Mouse (Mus musculus) adrenal gland, postnatal 4 days (tissue): Measurements from ENCODE around the gene Vmn2r99. TPM values are rescaled to one million over a fixed set of nuclear protein-coding genes. Genes with fewer than 3 reads are reported as not detected.

Source experiments
- DNase-seq, 2 experiments: peaks; one replicate each; pipeline ENCODE4 v3.0.0; 2021 to 2022; ENCODE audit warnings: low spot score in 2 of 2, mixed read lengths in 2 of 2
- long read RNA-seq, 2 experiments: library from polyadenylated mRNA; stranded (forward); transcript quantifications; one replicate each; pipeline ENCODE4 v2.0.0; 2021
- total RNA-seq, 2 experiments: library from RNA; stranded (reverse); gene quantifications; 2 replicates each; pipeline ENCODE4 v1.2.3; 2021

The Vmn2r99 gene
- not detected for total RNA-seq
- long read RNA-seq, experiment 1, result 0 reads
- long read RNA-seq, experiment 2, result 0 reads

GRCm38 (mm10) chr17:19361649-19362048 is at the start of gene Vmn2r99:
Gene Vmn2r99 (plus strand): TSS chr17:19361949.
- no peak for DNase-seq

- no peak for DNase-seq
Observed at GRCm38 (mm10) chr17:19437623-19438022, 75.9 kb downstream of the Vmn2r99 start.

- DNase-seq, result no peak
Observed at GRCm38 (mm10) chr17:19444932-19445331, 83.2 kb downstream of the Vmn2r99 start.

Other genes with a start within 250 kb of the Vmn2r99 start
- gene Vmn2r100, start 142.8 kb downstream of the Vmn2r99 start, total RNA-seq, result not detected
- gene Vmn2r101, start 215.3 kb downstream of the Vmn2r99 start, total RNA-seq, result not detected